Mouse (Mus musculus) stomach, embryonic 14.5 days (tissue): ENCODE data around the gene Boc. TPM values are rescaled to one million over a fixed set of nuclear protein-coding genes. Genes with fewer than 3 reads are reported as not detected.

Experiments used
- ATAC-seq: fragments of 200-750 bp; cut with Nextera tagmentation; 2 replicates; pipeline ENCODE4 v1.8.0; 2017; ENCODE audit warnings: low read depth, moderate TSS enrichment; ENCODE audit not compliant: insufficient number of reproducible peaks, insufficient read depth, low FRiP score
- H3K27ac ChIP-seq: fragments of 300-500 bp; sonication (generic); 2 replicates; pipeline ENCODE4 v1.5.1; 2014; ENCODE audit warnings: mild to moderate bottlenecking, low read length, moderate library complexity, mixed read lengths
- H3K27me3 ChIP-seq: fragments of 300-500 bp; sonication (generic); 2 replicates; pipeline ENCODE4 v1.6.1; 2014; ENCODE audit warnings: low read length, control low read depth, mixed read lengths; ENCODE audit not compliant: control insufficient read depth, insufficient read depth
- H3K36me3 ChIP-seq: fragments of 300-500 bp; sonication (generic); 2 replicates; pipeline ENCODE4 v1.6.1; 2014; ENCODE audit warnings: mild to moderate bottlenecking, control low read depth, low read length, moderate library complexity, mixed read lengths; ENCODE audit not compliant: control insufficient read depth, insufficient read depth
- H3K4me1 ChIP-seq: fragments of 300-500 bp; sonication (generic); 2 replicates; pipeline ENCODE4 v1.6.1; 2014; ENCODE audit warnings: low read length, control low read depth, mixed read lengths; ENCODE audit not compliant: control insufficient read depth, insufficient read depth
- H3K4me2 ChIP-seq: fragments of 300-500 bp; sonication (generic); replicated peaks from 2 replicates; pipeline ENCODE4 v1.6.1; 2014; ENCODE audit warnings: low read depth, low read length, control low read depth
- H3K4me3 ChIP-seq: fragments of 300-500 bp; sonication (generic); 2 replicates; pipeline ENCODE4 v1.5.1; 2014; ENCODE audit warnings: low read depth, low read length, control low read depth
- H3K9ac ChIP-seq: fragments of 300-500 bp; sonication (generic); replicated peaks from 2 replicates; pipeline ENCODE4 v1.6.1; 2014; ENCODE audit warnings: low read depth, mild to moderate bottlenecking, control low read depth, low read length, moderate library complexity, mixed read lengths
- H3K9me3 ChIP-seq: fragments of 300-500 bp; sonication (generic); 2 replicates; pipeline ENCODE4 v1.6.1; 2016; ENCODE audit warnings: low read depth, low read length, control low read depth; ENCODE audit not compliant: control insufficient read depth
- WGBS: fragments of 180-500 bp; shearing (Covaris S2); extraction: QIAGEN DNeasy Blood & Tissue Kit; methylation state at CpG from one replicate; pipeline ENCODE4 v1.1.7; 2014; 5-methylcytosine and 5-hydroxymethylcytosine counted together
- polyA plus RNA-seq: library from polyadenylated mRNA; unstranded; fragments of >200 nt; fragmentation: Nextera tagmentation; extraction: Ambion mirVana; gene quantifications from 2 replicates; pipeline ENCODE4 v1.2.1, GENCODE M21; 2014

The Boc gene
- polyA plus RNA-seq, 1 experiment from 2014 or later, result 19.5 TPM

DNA sequence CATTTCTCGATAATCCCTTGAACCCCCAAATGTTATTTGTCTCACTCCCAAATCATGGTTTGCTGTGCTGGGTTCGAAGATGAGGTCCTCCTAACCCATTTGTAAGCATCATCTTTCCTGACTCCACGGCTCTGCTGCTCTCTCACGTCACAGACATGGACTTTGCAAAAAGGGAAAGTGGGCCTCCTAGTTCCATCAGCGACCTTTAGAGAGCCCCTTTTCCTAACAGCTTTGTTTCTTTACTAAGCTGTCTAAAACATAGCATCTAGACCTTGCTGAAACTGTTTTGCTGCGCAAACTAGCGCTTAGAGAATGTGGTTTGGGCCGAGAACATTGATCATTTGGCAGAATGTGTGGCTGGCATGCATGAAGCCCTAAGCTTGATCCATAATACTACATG lies 19.1 kb downstream of the Boc start:
- no peak overlapping the region for H3K4me3 ChIP-seq
- no peak overlapping the region for H3K4me2 ChIP-seq
- no peak for ATAC-seq
- 44% methylated on average over 8 of the region's 8 CpGs for WGBS
- no peak overlapping the region; the same call in 1 of the 2 replicates for H3K27ac ChIP-seq
- no peaks in the 10 kb centered on the region for H3K27me3 ChIP-seq
- no peaks in the 10 kb centered on the region for H3K9me3 ChIP-seq
- H3K4me1 ChIP-seq, result peaks cover 39% of the 10 kb centered on the region
- H3K36me3 ChIP-seq, result no peaks in the 10 kb centered on the region; the same call in 1 of the 2 replicates
- H3K9ac ChIP-seq, result no peak overlapping the region

DNA sequence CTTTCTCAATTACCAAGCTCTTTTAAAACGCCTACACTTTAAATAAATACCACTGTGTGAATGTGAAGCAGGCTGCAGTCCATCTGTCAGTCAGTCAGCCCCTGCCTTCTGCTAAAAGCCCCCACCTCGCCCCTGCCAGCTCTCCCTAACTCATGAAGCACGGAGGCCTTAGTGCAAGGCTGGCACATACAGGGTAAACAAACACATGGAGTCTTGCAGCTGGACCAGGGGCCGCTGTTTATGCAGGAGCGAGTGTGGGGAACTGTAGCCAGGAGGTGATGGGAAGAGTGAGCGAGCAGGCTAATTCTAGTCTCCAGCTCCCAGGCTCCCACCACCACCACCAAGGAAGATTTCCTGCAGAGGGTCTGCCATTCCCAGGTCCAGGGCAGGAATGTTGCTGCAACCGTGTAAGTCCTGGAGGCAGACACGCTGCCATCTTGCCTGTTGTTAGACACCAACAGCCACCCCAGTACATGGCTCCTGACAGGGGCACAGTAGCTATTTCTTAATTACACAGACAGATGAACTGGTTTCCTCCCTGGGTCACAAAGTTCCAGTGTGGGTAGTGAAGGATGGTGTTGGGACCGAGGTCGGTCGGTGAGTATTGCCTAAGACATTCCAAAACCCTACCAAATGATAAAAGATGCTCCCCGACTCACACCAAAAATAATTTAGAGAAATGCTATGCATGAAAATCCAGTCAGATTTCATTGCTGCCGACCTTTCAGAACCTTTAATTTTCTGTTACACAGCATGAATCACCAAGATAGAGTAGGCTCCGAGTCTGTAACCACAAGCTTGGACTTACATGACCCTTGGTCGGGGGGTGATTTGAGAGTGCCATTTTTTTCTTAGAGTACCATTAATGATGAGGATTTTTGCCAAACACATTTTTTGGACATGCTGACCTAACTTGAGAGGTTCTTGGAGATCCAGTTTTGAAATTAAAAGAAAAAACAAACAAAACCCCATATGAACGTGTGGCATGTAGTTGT lies 20.0 kb downstream of the Boc start:
- Histone ChIP-seq H3K9ac (no peak overlapping the region), H3K27ac (peak overlapping the region; percentile 52; the same call in 1 of the 2 replicates), H3K9me3 (no peaks in the 10 kb centered on the region), H3K4me3 (no peak overlapping the region), H3K27me3 (no peaks in the 10 kb centered on the region), H3K36me3 (no peaks in the 10 kb centered on the region; the same call in 1 of the 2 replicates), H3K4me2 (0 out of 2 replicates have a peak overlapping the region, but pooled peaks have one; percentile 4), H3K4me1 (peaks cover 43% of the 10 kb centered on the region)
- WGBS, result 35% methylated on average over 16 of the region's 16 CpGs
- no peak for ATAC-seq

DNA sequence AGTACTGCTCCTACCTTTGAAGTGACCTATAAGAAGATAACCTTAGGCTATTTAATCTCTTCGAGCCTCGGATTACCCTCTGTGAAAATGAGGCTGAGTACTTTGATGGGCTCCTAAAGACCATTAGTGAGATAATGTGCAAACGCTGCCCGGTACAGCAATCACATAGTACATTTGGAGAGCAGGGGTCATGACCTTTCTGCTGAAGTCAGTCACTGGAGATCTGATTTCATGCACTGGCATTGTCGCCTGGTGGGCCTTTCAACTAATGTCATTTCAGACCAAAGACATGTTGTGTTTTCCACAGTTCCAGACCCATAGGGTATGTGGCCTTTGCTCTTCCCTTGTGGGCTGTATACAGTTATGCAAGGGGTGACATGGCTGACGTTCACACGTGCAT lies 24.6 kb downstream of the Boc start:
- Histone ChIP-seq H3K4me2 (no peak overlapping the region), H3K4me1 (peaks cover 37% of the 10 kb centered on the region), H3K27me3 (no peaks in the 10 kb centered on the region), H3K9me3 (no peaks in the 10 kb centered on the region), H3K9ac (no peak overlapping the region), H3K27ac (no peak overlapping the region), H3K4me3 (no peak overlapping the region), H3K36me3 (no peaks in the 10 kb centered on the region; the same call in 1 of the 2 replicates)
- WGBS, result 27% methylated on average over 7 of the region's 7 CpGs
- no peak for ATAC-seq

DNA sequence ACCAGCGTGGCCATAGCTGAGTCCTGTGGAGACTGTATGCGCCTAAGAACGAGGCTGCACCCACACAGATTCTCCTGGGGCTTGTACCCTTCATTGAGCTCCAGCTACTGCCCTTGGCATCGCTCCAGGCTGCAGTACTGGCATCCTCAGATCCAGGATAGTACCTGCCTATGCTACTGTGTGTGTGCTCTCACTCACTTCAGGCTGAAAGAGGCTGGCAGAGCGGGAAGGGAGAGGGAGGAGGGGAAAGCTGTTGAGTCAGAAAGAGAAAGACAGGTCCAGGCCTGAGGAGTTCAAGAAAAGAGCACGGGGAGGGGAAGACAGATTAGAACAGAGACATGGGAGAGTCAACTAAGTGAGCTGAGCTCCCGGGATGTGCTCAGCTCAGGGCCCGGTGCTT lies 25.2 kb downstream of the Boc start:
- H3K4me3 ChIP-seq, result no peak overlapping the region
- H3K9ac ChIP-seq, result no peak overlapping the region
- no peaks in the 10 kb centered on the region; the same call in 1 of the 2 replicates for H3K36me3 ChIP-seq
- H3K4me1 ChIP-seq, result peaks cover 34% of the 10 kb centered on the region
- H3K4me2 ChIP-seq, result no peak overlapping the region
- H3K27ac ChIP-seq, result no peak overlapping the region
- H3K27me3 ChIP-seq, result no peaks in the 10 kb centered on the region
- WGBS, result 45% methylated on average over 8 of the region's 8 CpGs
- ATAC-seq, result no peak
- H3K9me3 ChIP-seq, result no peaks in the 10 kb centered on the region

DNA sequence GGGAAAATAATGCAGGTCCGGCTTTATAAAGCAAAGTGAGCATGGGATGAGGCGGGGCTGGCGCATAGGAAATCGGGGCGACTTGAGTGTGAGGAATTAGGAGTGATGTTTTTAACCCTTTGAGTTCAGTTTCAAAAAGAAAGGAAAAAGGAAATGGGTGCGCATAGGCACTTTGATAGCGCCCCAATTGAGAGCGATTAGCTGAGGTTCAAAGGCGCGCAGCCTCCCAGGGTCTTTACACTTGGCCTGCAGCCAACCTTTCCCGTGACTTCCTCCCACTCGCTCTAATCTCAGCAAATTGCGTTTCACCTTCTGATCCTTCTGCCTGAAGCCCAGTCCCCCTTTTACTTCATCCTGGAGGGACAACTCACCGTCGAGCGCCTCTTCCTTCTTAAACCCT lies 25.8 kb downstream of the Boc start:
- Histone ChIP-seq H3K4me2 (no peak overlapping the region), H3K4me3 (no peak overlapping the region), H3K27ac (no peak overlapping the region), H3K4me1 (peaks cover 28% of the 10 kb centered on the region; the same call in 1 of the 2 replicates), H3K27me3 (no peaks in the 10 kb centered on the region), H3K36me3 (no peaks in the 10 kb centered on the region; the same call in 1 of the 2 replicates), H3K9ac (no peak overlapping the region), H3K9me3 (no peaks in the 10 kb centered on the region)
- ATAC-seq, result no peak
- 50% methylated on average over 16 of the region's 16 CpGs for WGBS

DNA sequence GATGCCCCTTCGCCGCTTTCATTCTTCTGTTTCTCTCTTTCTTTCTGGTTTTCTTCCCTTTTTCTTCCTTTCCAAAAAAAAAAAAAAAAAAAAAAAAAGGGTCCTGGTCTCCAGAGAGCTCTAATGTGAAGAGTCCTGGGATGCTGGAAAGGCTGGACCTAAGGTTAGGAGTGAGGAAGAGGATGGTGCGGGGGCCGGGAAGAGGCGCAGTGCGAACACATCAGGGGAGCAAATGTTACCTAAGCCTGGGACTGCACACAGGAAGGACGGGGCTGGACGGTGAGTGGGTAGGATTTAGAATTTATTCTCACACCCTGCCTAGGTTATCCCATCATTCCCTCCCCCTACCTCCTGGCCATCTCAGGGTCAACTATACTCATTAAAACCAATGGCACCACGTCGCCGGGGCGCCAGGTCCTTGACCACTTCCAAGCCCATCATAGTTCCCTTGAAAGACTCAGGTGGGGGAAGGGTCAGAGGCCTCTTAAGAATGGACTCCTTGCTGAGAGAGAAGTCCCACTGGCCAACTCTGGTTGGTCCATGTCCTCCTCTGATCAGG lies 27.4 kb downstream of the Boc start:
- no peaks in the 10 kb centered on the region for H3K27me3 ChIP-seq
- no peaks in the 10 kb centered on the region; the same call in 1 of the 2 replicates for H3K36me3 ChIP-seq
- H3K9me3 ChIP-seq, result no peaks in the 10 kb centered on the region
- peak overlapping the region; percentile 31 for H3K4me2 ChIP-seq
- H3K4me1 ChIP-seq, result peaks cover 39% of the 10 kb centered on the region; the same call in 1 of the 2 replicates
- WGBS, result 43% methylated on average over 12 of the region's 12 CpGs
- ATAC-seq, result no peak
- peak overlapping the region; percentile 2; the same call in 1 of the 2 replicates for H3K4me3 ChIP-seq
- H3K27ac ChIP-seq, result 0 out of 2 replicates have a peak overlapping the region, but pooled peaks have one; percentile 34
- no peak overlapping the region for H3K9ac ChIP-seq

DNA sequence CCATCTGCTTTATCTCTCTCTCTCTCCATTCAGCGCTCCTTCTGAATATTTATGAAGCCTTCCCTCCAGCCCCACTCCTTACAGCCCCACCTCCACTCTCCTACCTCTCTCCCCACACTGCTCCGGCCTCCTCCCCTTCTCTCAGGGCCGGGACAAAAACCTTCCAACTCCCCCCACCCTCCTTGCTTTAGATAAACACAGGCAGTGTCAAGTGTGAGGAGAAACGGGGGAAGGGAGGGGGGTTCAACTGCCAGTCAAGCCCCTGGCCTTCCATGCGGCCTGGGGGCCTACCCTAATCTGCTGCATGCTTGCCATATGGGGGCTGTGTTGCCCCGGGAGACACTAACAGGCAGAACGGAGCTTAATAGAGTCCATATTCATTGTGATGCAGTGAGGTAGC lies 27.9 kb downstream of the Boc start:
- WGBS, result 3% methylated on average over 7 of the region's 7 CpGs
- 0 out of 2 replicates have a peak overlapping the region, but pooled peaks have one; percentile 34 for H3K27ac ChIP-seq
- H3K4me1 ChIP-seq, result peaks cover 39% of the 10 kb centered on the region; the same call in 1 of the 2 replicates
- peak overlapping the region; percentile 2; the same call in 1 of the 2 replicates for H3K4me3 ChIP-seq
- no peaks in the 10 kb centered on the region for H3K27me3 ChIP-seq
- ATAC-seq, result peak; percentile 77
- peak overlapping the region; percentile 31 for H3K4me2 ChIP-seq
- H3K36me3 ChIP-seq, result no peaks in the 10 kb centered on the region; the same call in 1 of the 2 replicates
- no peak overlapping the region for H3K9ac ChIP-seq
- H3K9me3 ChIP-seq, result no peaks in the 10 kb centered on the region

DNA sequence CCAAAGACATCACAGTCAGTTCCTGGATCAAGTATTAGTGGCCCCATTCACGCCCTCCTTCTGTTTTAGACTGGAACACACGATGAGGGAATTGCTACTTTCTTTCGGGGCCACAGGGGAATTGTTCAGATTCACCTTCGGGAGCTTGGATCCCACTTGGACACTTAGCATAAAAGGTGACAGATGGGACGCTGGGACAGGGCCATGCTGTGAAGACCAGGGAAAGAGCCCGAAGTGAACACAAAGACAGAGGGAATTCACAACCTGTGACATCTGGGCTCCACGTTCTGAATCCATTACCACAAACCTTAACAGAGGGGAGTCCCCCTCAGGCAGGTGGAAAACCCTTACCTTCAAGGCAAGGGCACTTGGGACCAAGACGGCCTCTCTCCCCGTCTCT lies 28.5 kb downstream of the Boc start:
- ATAC-seq, result no peak
- peaks cover 39% of the 10 kb centered on the region; the same call in 1 of the 2 replicates for H3K4me1 ChIP-seq
- H3K9ac ChIP-seq, result 0 out of 2 replicates have a peak overlapping the region, but pooled peaks have one; percentile 19
- H3K36me3 ChIP-seq, result no peaks in the 10 kb centered on the region; the same call in 1 of the 2 replicates
- no peak overlapping the region for H3K4me3 ChIP-seq
- peak overlapping the region; percentile 40; the same call in 1 of the 2 replicates for H3K27ac ChIP-seq
- peak overlapping the region; percentile 31; the same call in 1 of the 2 replicates for H3K4me2 ChIP-seq
- no peaks in the 10 kb centered on the region for H3K9me3 ChIP-seq
- WGBS, result 34% methylated on average over 9 of the region's 9 CpGs
- H3K27me3 ChIP-seq, result no peaks in the 10 kb centered on the region
